Mouse (Mus musculus) thymus, adult 2 months (tissue): Measurements from ENCODE around the gene Brd3.

ENCODE experiments used
- CTCF ChIP-seq: fragments of 200-500 bp; IDR thresholded peaks from 2 replicates; pipeline ENCODE4 v1.5.1; 2012; ENCODE audit warnings: mild to moderate bottlenecking, control low read depth, low read length, moderate library complexity, borderline replicate concordance; ENCODE audit not compliant: control insufficient read depth, poor library complexity, insufficient read depth; ENCODE audit errors: extremely low read depth
- POLR2A ChIP-seq: fragments of 200-500 bp; IDR thresholded peaks from 2 replicates; pipeline ENCODE4 v1.6.1; 2012; ENCODE audit warnings: mild to moderate bottlenecking, low read length, control low read depth, moderate library complexity; ENCODE audit not compliant: control insufficient read depth, poor library complexity, insufficient read depth; ENCODE audit errors: extremely low read depth

DNA sequence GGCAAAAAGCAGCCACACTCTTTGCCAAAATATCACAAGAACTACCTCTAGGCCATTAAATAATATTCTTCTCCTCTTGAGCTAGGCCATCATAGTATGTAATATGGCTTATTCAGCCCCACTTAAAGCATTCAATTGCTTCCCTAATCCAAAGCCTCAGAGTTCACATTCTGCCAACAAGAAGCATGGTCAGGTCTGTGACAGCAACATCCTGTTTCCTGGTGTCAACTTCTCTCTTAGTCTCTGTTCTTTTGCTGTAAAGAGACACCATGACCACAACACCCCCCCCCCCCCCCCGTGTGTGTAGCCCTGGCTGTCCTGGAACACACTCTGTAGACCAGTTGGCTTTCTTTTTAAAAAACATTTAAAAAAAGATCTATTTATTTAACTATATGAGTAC, 39.9 kb upstream of the Brd3 start:
- TF ChIP-seq POLR2A (no peak), CTCF (no peak)
